Mouse (Mus musculus) splenic B cell, adult 2 months (primary cell): Measurements from ENCODE around the gene Lrig1.
A peak's percentile ranks its signal among the peaks of the same experiment; 100 is the strongest.

ENCODE experiments used
- DNase-seq: peaks from one replicate; pipeline ENCODE4 v3.0.0-alpha.2; 2011; ENCODE audit warnings: low read depth, low spot score
- H3K27me3 ChIP-seq: 2 replicates; pipeline ENCODE4 v1.6.1; 2012; ENCODE audit warnings: mild to moderate bottlenecking, low read length, moderate library complexity, mixed read lengths; ENCODE audit not compliant: control insufficient read depth, poor library complexity, insufficient read depth, severe bottlenecking
- H3K36me3 ChIP-seq: 2 replicates; pipeline ENCODE4 v1.6.1; 2012; ENCODE audit warnings: mild to moderate bottlenecking, low read length, moderate library complexity, mixed read lengths; ENCODE audit not compliant: control insufficient read depth, poor library complexity, insufficient read depth, severe bottlenecking

Lrig1 gene

DNA sequence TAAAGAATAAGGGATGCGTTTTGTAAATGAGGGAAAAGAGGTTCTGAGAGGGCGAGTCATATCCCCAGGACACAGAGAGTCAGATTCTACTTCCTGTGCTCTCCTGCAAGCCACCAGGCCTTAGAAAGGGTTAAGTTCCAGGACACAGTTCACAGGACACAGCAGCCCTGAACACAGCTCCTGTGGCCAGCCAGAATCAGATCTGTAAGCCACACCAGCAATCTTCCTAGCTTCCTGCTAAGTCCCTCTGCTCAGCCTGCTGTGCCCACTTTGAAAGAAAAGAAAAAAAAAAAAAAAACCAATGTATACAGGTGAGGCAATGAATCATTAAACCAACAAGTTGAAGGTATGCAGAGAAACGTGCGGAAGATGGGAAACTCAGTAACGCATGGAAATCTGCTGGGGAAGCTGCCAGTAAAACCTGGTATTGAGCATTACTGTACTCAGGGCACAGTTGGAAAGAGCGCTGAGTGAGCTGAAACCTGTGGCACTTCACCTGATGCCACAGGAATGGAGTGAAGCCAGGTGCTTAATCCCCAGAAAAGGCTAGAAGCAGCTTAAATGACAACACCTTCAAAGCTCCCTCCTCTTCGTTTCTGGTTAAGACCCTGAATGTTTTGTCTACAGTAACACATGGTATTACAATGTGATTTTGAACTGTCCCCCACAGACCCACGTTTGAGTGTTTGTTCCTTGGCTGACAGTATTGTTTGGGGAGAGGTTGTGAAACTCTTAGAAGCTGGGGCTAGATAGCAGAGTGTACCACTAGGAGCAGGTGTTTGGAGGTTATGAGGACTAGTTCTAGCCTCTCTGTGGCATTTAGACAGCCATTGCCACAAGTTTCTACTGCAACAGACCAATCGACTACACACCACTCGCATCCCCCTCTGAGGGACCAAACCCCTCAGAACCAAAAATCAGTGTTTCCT, 46.3 kb downstream of the Lrig1 start:
- Histone ChIP-seq H3K36me3 (no peaks in the 10 kb centered on the region), H3K27me3 (no peaks in the 10 kb centered on the region)
- no peak for DNase-seq

- no peak for DNase-seq
- no peaks in the 10 kb centered on the region for H3K36me3 ChIP-seq
Measured at GRCm38 (mm10) chr6:94652659-94653213, 47.2 kb downstream of the Lrig1 start.

DNA sequence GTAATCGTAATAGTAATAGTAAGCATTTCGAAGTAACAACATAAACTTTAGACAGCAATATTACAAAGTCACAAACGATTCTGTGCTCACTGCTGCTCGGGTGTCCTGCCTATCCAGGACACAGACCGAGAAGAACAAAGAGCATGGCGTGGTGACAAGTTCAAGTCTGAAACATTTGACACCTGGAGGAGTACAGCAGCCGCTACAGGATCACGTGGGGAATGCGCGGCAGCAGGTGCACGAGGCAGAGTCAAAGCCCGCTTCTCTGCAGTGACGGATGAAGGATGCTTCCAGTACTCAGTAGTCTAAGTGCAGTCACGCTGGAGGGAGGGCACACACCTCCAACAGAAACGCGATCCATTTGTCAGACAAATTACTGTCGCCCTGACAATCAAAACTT, 48.4 kb downstream of the Lrig1 start:
- Histone ChIP-seq H3K36me3 (no peaks in the 10 kb centered on the region), H3K27me3 (no peaks in the 10 kb centered on the region)
- DNase-seq, result no peak

More at GRCm38 (mm10) chr6:94652659-94653213, 47.2 kb downstream of the Lrig1 start:
- no peaks in the 10 kb centered on the region for H3K27me3 ChIP-seq

GRCm38 (mm10) chr6:94649637-94650036, 50.3 kb downstream of the Lrig1 start:
- DNase-seq, result no peak
- H3K36me3 ChIP-seq, result no peaks in the 10 kb centered on the region

GRCm38 (mm10) chr6:94648496-94648895, 51.5 kb downstream of the Lrig1 start:
- no peak for DNase-seq
- no peaks in the 10 kb centered on the region for H3K27me3 ChIP-seq
- H3K36me3 ChIP-seq, result no peaks in the 10 kb centered on the region

More at GRCm38 (mm10) chr6:94649637-94650036, 50.3 kb downstream of the Lrig1 start:
- H3K27me3 ChIP-seq, result no peaks in the 10 kb centered on the region

DNA sequence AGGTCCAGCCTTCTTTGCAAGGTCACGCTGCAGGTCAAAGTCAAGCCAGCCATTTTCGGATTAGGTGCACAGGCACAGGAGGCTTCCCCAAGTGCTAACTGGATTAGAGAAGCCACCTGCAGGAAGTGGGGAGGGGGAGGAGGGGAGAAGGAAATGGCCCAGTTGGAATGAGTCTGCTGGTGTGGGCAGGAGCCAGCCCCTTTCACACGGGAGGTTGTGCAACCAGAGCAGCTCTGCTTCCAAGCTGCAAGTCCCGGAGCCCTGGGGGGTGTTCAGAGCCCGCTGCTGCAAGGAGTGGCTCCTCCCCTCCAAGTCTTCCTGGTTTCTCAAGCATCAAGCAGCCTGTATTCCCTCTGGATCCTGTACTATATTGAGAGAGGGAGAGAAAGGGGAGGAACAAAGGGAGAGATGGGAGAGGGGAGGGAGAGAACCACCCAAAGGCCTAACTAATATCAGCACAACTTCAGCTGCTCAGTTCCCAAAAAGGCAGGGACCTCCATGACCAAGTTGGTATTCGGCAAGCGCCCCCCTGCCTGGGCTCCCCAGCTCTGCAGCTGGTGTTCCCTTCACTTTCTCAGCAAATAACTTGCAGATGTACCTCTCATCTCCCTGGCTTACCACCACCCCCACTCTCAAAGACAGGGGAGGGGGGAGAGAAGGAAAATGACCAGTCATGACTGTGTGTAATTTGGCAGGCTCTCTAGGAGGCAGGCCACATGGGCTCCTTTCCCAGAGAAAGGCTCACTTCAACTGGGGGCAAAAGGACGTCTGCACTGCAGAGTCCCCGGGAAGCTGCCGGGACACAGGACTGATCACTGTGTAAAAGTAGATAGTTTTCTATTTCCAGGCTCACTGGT, 52.2 kb downstream of the Lrig1 start:
- H3K27me3 ChIP-seq, result no peaks in the 10 kb centered on the region
- H3K36me3 ChIP-seq, result no peaks in the 10 kb centered on the region
- no peak for DNase-seq

DNA sequence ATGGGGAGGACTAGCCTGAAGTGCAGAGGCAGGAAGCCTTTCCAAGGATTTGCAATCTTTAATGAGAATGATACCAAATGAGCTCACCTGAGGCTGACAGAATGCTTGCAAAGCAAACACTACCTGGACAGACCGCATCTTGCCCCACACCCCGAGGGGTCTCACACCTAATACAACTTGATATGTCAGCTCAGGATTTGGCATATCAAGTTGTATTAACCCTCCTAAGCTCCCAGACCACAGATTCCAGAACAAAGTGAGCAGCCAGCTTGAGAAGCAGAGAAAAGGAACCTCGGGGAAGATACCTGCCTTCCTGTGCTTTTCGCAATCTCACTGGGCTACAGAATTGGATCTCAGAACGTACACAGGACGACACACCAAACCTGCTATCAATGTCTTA, 53.1 kb downstream of the Lrig1 start:
- Histone ChIP-seq H3K36me3 (no peaks in the 10 kb centered on the region), H3K27me3 (no peaks in the 10 kb centered on the region)
- DNase-seq, result no peak

- DNase-seq, result no peak
- Histone ChIP-seq H3K36me3 (no peaks in the 10 kb centered on the region), H3K27me3 (no peaks in the 10 kb centered on the region)
Measured at GRCm38 (mm10) chr6:94646274-94646863, 53.6 kb downstream of the Lrig1 start.

GRCm38 (mm10) chr6:94645723-94646122, 54.2 kb downstream of the Lrig1 start:
- no peaks in the 10 kb centered on the region for H3K36me3 ChIP-seq
- DNase-seq, result no peak
- H3K27me3 ChIP-seq, result no peaks in the 10 kb centered on the region

DNA sequence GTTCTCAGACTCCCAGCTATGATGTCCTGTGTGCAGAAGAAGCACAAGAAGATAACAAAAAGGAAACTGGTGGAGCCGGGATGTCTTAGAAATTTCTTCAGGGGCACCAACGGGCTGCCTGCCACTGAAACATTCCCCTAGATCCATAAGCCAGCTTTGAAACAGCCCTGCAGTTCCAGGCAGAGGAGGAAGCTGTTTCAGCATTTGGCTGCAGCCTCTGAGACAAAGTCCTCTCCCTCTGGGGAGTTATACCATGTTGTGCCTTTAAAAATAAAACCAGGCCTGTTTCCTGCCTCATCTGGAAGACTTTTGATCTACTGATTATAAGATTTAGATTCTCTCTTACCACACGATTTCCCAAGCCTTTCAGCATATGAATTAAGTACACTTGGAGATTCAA, 55.3 kb downstream of the Lrig1 start:
- no peaks in the 10 kb centered on the region for H3K36me3 ChIP-seq
- no peak for DNase-seq
- H3K27me3 ChIP-seq, result no peaks in the 10 kb centered on the region

- H3K27me3 ChIP-seq, result no peaks in the 10 kb centered on the region
- no peak for DNase-seq
- no peaks in the 10 kb centered on the region for H3K36me3 ChIP-seq
Measured at GRCm38 (mm10) chr6:94643989-94644388, 56.0 kb downstream of the Lrig1 start.

DNA sequence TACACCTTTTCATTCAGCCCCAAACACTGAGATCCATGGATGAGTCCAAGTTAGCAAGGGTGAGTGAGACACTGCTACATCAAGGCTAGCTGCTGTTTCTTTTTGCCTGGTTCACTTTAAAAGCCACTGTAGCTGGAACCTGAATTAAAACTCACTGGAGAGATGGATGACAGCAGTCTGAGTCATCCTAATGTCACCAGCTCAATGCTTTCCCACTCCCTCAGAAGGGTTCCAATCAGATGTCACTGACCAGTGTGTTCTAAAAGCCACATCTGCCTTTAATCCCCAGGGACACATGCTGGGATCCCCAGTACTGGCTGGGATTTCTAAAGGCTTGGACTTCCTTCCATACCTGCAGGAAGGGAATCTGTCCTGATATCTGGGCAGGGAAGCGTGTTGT, 57.9 kb downstream of the Lrig1 start:
- Histone ChIP-seq H3K27me3 (no peaks in the 10 kb centered on the region), H3K36me3 (no peaks in the 10 kb centered on the region)
- DNase-seq, result no peak

DNA sequence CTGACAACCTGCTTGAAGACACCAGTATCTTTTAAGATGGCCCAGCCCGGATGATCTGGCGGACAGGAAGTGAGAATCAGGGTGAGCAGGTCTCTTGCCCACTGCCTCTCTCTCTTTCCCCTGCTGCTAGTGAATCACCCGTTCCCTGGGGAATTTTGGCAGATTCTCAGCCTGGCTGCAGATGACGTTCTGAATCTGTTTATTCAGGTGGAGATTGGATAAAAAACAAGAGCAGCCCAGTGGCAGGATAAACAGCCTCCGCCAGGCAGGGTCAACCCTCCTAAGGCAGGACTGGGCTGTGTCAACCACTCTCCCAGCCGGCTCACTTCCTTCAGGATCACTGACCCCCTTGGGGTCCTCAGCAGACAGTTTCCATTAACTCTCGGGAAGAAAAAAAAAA, 59.7 kb downstream of the Lrig1 start:
- DNase-seq, result peak; percentile 52
- Histone ChIP-seq H3K36me3 (no peaks in the 10 kb centered on the region), H3K27me3 (no peaks in the 10 kb centered on the region)

- DNase-seq, result no peak
- Histone ChIP-seq H3K27me3 (no peaks in the 10 kb centered on the region), H3K36me3 (no peaks in the 10 kb centered on the region)
Measured at GRCm38 (mm10) chr6:94637024-94637434, 62.9 kb downstream of the Lrig1 start.
